Mouse (Mus musculus): ENCODE measurements around the gene Mroh8. TPM values are rescaled to one million over a fixed set of nuclear protein-coding genes. Genes with fewer than 3 reads are reported as not detected.

Mroh8 gene
- polyA plus RNA-seq (2015; fragmentation: Nextera tagmentation; extraction: Ambion mirVana): 0.29 and 0.32 TPM in 2 replicates

DNA sequence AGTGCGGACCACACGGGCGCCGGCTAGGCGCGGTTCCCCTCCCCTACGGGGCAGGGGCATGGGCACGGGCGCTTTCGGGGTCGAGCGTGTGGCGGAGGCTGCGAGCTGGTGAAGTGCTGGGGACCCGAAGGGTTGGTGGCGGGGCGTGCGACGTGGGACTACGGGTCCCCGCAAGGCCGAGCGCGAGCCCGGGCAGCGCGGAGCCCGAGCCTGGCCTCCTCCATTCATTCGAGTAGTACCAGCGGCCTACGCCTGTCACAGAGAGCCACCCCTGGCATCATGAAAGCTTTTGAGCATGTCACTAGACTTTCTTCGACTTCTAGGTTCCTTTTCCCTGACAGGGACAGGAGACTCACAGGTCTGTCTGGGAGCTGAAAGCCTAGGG lies at the start of gene Mroh8:
Mroh8 (minus strand) TSS at position 134 of the 385 bp plus-strand sequence.
- no peak for ATAC-seq (ENCODE audit: extremely low read depth, insufficient number of reproducible peaks, low FRiP score, low TSS enrichment)
- peak within 1 kb of the TSS; percentile 74 for H3K4me2 ChIP-seq
- peak within 1 kb of the TSS; percentile 97 for H3K9ac ChIP-seq
- peak within 1 kb of the TSS; percentile 93 for H3K27ac ChIP-seq (replicated peaks)
- peak within 1 kb of the TSS; percentile 81 for H3K4me3 ChIP-seq
- under 1% methylated on average over 32 of the region's 32 CpGs for WGBS
- no peaks in the 10 kb centered on the region for H3K9me3 ChIP-seq
- no peaks in the 10 kb centered on the region for H3K27me3 ChIP-seq (replicated peaks)
- H3K36me3 ChIP-seq: peaks cover 25% of the 10 kb centered on the region
- peaks cover 25% of the 10 kb centered on the region for H3K4me1 ChIP-seq

GRCm38 (mm10) chr2:157328570-157328969 lies 49.2 kb upstream of the Mroh8 start:
- Histone ChIP-seq H3K27me3 (replicated peaks) (no peaks in the 10 kb centered on the region), H3K36me3 (peaks cover 50% of the 10 kb centered on the region), H3K27ac (replicated peaks) (no peak overlapping the region), H3K9ac (no peak overlapping the region), H3K9me3 (no peaks in the 10 kb centered on the region), H3K4me1 (peaks cover 13% of the 10 kb centered on the region), H3K4me2 (no peak overlapping the region), H3K4me3 (no peak overlapping the region)
- 25% methylated on average over 11 of the region's 11 CpGs for WGBS
- ATAC-seq (ENCODE audit: extremely low read depth, insufficient number of reproducible peaks, low FRiP score, low TSS enrichment): no peak

DNA sequence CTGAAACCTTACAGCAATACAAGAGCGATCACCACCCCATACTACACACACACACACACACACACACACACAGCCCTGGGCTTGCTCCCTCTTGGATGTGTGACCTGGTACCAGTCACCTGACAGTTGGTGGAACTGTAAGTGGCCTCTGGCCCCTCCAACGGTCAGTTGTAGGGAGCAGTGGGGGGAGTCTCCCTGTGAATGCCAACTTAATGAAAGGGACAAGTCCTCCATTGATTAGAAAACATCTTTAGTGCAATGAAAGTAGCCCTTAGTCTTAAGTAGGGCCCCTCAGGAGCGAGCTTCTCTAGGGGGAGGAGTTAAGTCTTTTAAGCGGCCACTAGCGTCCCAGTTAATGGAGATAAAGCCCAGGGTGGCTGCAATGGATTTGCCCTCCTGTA lies 48.8 kb upstream of the Mroh8 start:
- peaks cover 55% of the 10 kb centered on the region for H3K36me3 ChIP-seq
- WGBS: 38% methylated on average over 5 of the region's 5 CpGs
- no peak overlapping the region for H3K9ac ChIP-seq
- H3K4me1 ChIP-seq: peaks cover 13% of the 10 kb centered on the region
- no peak overlapping the region for H3K27ac ChIP-seq (replicated peaks)
- H3K4me3 ChIP-seq: no peak overlapping the region
- H3K27me3 ChIP-seq (replicated peaks): no peaks in the 10 kb centered on the region
- no peaks in the 10 kb centered on the region for H3K9me3 ChIP-seq
- no peak for ATAC-seq (ENCODE audit: extremely low read depth, insufficient number of reproducible peaks, low FRiP score, low TSS enrichment)
- no peak overlapping the region for H3K4me2 ChIP-seq

DNA sequence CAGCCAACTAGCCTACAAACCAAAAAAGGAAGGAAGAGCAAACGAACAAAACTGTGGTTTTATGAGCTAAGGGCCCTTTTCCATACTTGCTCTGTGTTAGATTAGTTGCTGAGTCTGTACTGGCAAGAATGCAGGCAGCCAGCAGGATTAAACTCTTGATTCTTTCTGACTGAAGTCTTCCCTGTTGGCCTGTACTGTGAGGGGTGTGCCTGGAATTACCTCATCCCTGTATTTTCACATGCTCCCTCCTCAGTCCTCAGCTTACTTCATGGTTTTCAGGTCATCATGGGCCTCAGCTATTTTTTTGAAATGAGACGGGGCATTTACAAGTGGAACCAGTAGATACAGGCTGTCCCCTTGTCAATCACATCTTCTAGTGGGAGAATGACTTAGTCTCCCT lies 45.9 kb upstream of the Mroh8 start:
- no peak overlapping the region for H3K4me2 ChIP-seq
- H3K9ac ChIP-seq: no peak overlapping the region
- H3K4me3 ChIP-seq: no peak overlapping the region
- WGBS: 84% methylated on average over 2 of the region's 2 CpGs
- no peaks in the 10 kb centered on the region for H3K9me3 ChIP-seq
- peaks cover 84% of the 10 kb centered on the region for H3K36me3 ChIP-seq
- no peak for ATAC-seq (ENCODE audit: extremely low read depth, insufficient number of reproducible peaks, low FRiP score, low TSS enrichment)
- H3K27ac ChIP-seq (replicated peaks): no peak overlapping the region
- H3K4me1 ChIP-seq: peaks cover 9% of the 10 kb centered on the region
- H3K27me3 ChIP-seq (replicated peaks): no peaks in the 10 kb centered on the region

- Histone ChIP-seq H3K9ac (no peak overlapping the region), H3K9me3 (no peaks in the 10 kb centered on the region), H3K4me3 (no peak overlapping the region), H3K27me3 (replicated peaks) (no peaks in the 10 kb centered on the region), H3K27ac (replicated peaks) (no peak overlapping the region), H3K4me1 (peaks cover 9% of the 10 kb centered on the region), H3K36me3 (peaks cover 98% of the 10 kb centered on the region), H3K4me2 (no peak overlapping the region)
- WGBS: 86% methylated on average over 5 of the region's 5 CpGs
- no peak for ATAC-seq (ENCODE audit: extremely low read depth, insufficient number of reproducible peaks, low FRiP score, low TSS enrichment)
Observed at GRCm38 (mm10) chr2:157322029-157322766, 42.8 kb upstream of the Mroh8 start.

DNA sequence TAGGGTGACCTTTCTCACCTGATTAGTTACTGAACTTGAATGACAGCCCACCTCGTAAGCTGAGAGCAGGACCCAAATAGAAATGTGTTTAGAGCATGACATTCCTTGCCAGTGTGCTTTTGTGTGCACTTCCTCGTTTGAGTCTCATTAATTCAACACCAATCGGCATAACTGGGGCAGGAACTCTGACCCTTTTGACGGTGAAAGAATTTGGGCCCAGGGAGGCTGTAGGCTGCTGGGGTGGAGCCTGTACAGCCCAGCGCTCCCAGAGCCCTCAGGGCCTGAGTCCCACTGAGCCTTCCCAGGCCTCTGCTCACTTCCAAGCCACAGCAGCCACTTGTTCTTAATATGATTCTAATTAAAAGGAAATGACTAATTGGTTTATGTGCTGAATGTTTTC lies 41.5 kb upstream of the Mroh8 start:
- Histone ChIP-seq H3K9me3 (no peaks in the 10 kb centered on the region), H3K27me3 (replicated peaks) (no peaks in the 10 kb centered on the region), H3K36me3 (peaks cover 97% of the 10 kb centered on the region), H3K9ac (no peak overlapping the region), H3K27ac (replicated peaks) (no peak overlapping the region), H3K4me1 (peaks cover 16% of the 10 kb centered on the region), H3K4me2 (no peak overlapping the region), H3K4me3 (no peak overlapping the region)
- WGBS: 75% methylated on average over 5 of the region's 5 CpGs
- no peak for ATAC-seq (ENCODE audit: extremely low read depth, insufficient number of reproducible peaks, low FRiP score, low TSS enrichment)

DNA sequence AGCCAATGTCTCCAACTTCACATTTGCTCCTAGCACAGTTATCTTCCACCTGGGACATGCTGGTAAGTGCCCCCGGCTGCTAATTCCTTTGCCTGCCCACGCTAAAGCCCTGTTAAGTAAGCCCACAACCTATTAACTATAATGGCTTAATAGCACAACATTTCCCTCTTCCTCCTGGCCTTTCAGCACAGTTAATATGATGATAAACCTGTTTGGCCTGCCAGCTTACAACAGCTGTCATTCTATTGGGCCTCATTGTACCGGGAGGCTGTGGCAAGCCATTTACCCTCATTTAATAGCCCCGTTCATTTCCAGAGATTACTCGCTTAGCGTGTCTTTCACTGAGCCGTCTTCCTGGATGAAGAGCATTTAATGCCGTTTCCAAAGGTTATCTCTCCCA lies 40.8 kb upstream of the Mroh8 start:
- Histone ChIP-seq H3K4me2 (no peak overlapping the region), H3K4me3 (no peak overlapping the region), H3K36me3 (peaks cover 97% of the 10 kb centered on the region), H3K27me3 (replicated peaks) (no peaks in the 10 kb centered on the region), H3K9me3 (no peaks in the 10 kb centered on the region), H3K4me1 (peaks cover 16% of the 10 kb centered on the region), H3K27ac (replicated peaks) (no peak overlapping the region), H3K9ac (no peak overlapping the region)
- no peak for ATAC-seq (ENCODE audit: extremely low read depth, insufficient number of reproducible peaks, low FRiP score, low TSS enrichment)
- WGBS: 86% methylated on average over 8 of the region's 8 CpGs

GRCm38 (mm10) chr2:157317220-157317619 lies 37.9 kb upstream of the Mroh8 start:
- peaks cover 97% of the 10 kb centered on the region for H3K36me3 ChIP-seq
- H3K4me2 ChIP-seq: no peak overlapping the region
- H3K27ac ChIP-seq (replicated peaks): no peak overlapping the region; the same call in 1 of the 2 replicates
- no peak overlapping the region for H3K9ac ChIP-seq
- H3K4me1 ChIP-seq: peaks cover 16% of the 10 kb centered on the region
- H3K27me3 ChIP-seq (replicated peaks): no peaks in the 10 kb centered on the region
- ATAC-seq (ENCODE audit: extremely low read depth, insufficient number of reproducible peaks, low FRiP score, low TSS enrichment): no peak
- H3K9me3 ChIP-seq: no peaks in the 10 kb centered on the region
- H3K4me3 ChIP-seq: no peak overlapping the region
- 76% methylated on average over 6 of the region's 6 CpGs for WGBS

- Histone ChIP-seq H3K27me3 (replicated peaks) (no peaks in the 10 kb centered on the region), H3K4me3 (no peak overlapping the region), H3K4me2 (no peak overlapping the region), H3K27ac (replicated peaks) (no peak overlapping the region), H3K4me1 (peaks cover 20% of the 10 kb centered on the region), H3K9ac (no peak overlapping the region), H3K9me3 (no peaks in the 10 kb centered on the region), H3K36me3 (peaks cover 97% of the 10 kb centered on the region)
- WGBS: 92% methylated on average over 14 of the region's 14 CpGs
- no peak for ATAC-seq (ENCODE audit: extremely low read depth, insufficient number of reproducible peaks, low FRiP score, low TSS enrichment)
Observed at GRCm38 (mm10) chr2:157316358-157316933, 37.1 kb upstream of the Mroh8 start.

DNA sequence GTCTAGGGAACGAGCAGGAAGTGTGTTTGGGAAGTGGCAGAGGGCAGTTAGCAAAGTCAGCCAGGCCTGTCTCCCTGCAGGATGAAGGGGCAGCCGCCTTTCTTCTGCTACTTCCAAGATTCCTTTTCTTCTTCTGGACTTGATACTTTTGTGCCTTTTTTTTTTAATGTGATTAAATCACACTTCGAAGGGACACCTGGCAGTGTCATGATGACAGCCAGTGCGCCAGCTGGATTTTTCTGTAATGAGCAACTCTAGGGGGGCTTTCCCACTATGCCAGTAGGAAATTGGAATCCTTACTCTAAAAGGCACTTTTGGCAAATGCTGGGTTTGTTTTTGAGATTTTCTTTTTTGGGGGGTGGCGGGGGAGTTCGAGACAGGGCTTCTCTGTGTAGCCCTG lies 36.1 kb upstream of the Mroh8 start:
- Histone ChIP-seq H3K4me1 (peaks cover 28% of the 10 kb centered on the region), H3K4me2 (no peak overlapping the region), H3K9me3 (no peaks in the 10 kb centered on the region), H3K27ac (replicated peaks) (no peak overlapping the region), H3K36me3 (peaks cover 97% of the 10 kb centered on the region), H3K4me3 (no peak overlapping the region), H3K27me3 (replicated peaks) (no peaks in the 10 kb centered on the region), H3K9ac (no peak overlapping the region)
- ATAC-seq (ENCODE audit: extremely low read depth, insufficient number of reproducible peaks, low FRiP score, low TSS enrichment): no peak
- WGBS: 90% methylated on average over 6 of the region's 6 CpGs

DNA sequence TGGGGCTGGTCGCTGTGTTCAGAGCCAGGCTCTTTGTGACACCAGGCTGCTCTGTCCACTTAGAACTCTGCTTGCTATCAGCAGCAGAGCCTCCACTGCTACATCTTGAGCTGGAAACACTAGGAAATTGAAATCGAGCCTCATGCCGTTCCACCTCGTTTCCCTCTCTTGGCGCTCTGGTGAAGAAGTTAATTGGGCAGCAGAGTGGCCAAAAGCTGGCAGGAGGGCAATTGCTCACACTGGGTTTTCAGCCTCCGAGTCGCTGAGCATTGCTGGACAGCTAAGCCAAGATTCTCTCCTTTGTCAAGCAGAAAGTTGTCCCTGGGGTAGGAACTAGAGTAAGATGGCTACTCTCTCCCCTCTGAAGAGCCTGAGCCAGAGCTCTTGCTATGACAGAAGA lies 35.0 kb upstream of the Mroh8 start:
- H3K27ac ChIP-seq (replicated peaks): no peak overlapping the region
- no peak overlapping the region for H3K4me3 ChIP-seq
- no peaks in the 10 kb centered on the region for H3K9me3 ChIP-seq
- 89% methylated on average over 7 of the region's 7 CpGs for WGBS
- H3K4me2 ChIP-seq: no peak overlapping the region
- H3K36me3 ChIP-seq: peaks cover 99% of the 10 kb centered on the region
- no peaks in the 10 kb centered on the region for H3K27me3 ChIP-seq (replicated peaks)
- no peak for ATAC-seq (ENCODE audit: extremely low read depth, insufficient number of reproducible peaks, low FRiP score, low TSS enrichment)
- peaks cover 32% of the 10 kb centered on the region for H3K4me1 ChIP-seq
- H3K9ac ChIP-seq: no peak overlapping the region

DNA sequence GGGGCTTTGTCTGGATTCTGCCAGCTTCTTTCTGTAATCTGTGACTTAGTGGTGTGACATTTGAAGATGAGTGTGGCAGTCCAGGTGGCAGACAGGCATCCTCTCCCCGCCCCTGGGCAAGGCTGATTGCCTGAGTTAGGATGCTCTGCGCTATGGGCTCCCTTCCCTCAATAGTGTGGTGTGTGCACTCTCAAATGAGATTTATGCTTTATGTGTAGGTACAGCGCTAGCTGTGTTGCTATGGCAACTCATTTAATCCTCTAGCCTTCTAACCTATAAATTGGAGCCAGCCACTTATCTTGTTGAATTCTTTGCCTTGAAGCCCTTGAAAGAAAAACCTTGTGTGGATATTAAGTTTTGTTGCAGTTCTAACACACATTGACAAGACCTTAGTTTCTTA lies 34.4 kb upstream of the Mroh8 start:
- no peak overlapping the region for H3K4me3 ChIP-seq
- peaks cover 99% of the 10 kb centered on the region for H3K36me3 ChIP-seq
- WGBS: 89% methylated on average over 3 of the region's 3 CpGs
- H3K4me2 ChIP-seq: no peak overlapping the region
- ATAC-seq (ENCODE audit: extremely low read depth, insufficient number of reproducible peaks, low FRiP score, low TSS enrichment): no peak
- H3K4me1 ChIP-seq: peaks cover 35% of the 10 kb centered on the region
- no peaks in the 10 kb centered on the region for H3K9me3 ChIP-seq
- no peak overlapping the region for H3K27ac ChIP-seq (replicated peaks)
- H3K9ac ChIP-seq: no peak overlapping the region
- H3K27me3 ChIP-seq (replicated peaks): no peaks in the 10 kb centered on the region

Data from heart, embryonic 13.5 days (tissue).